Mouse (Mus musculus) midbrain, embryonic 12.5 days (tissue): Measurements from ENCODE around the gene Moxd1. TPM values are rescaled to one million over a fixed set of nuclear protein-coding genes. Genes with fewer than 3 reads are reported as not detected.

Experiments
- ATAC-seq: fragments of 200-750 bp; cut with Nextera tagmentation; 2 replicates; pipeline ENCODE4 v1.8.0; 2017; ENCODE audit warnings: low read depth, moderate TSS enrichment, moderate library complexity; ENCODE audit not compliant: low FRiP score
- H3K27ac ChIP-seq: fragments of 300-500 bp; sonication (generic); replicated peaks from 2 replicates; pipeline ENCODE4 v1.5.1; 2016; ENCODE audit warnings: mild to moderate bottlenecking
- H3K27me3 ChIP-seq: fragments of 300-500 bp; sonication (generic); 2 replicates; pipeline ENCODE4 v1.6.1; 2016; ENCODE audit warnings: mild to moderate bottlenecking
- H3K36me3 ChIP-seq: fragments of 300-500 bp; sonication (generic); 2 replicates; pipeline ENCODE4 v1.6.1; 2016
- H3K4me1 ChIP-seq: fragments of 300-500 bp; sonication (generic); 2 replicates; pipeline ENCODE4 v1.6.1; 2016
- H3K4me2 ChIP-seq: fragments of 300-500 bp; sonication (generic); replicated peaks from 2 replicates; pipeline ENCODE4 v1.6.1; 2016; ENCODE audit warnings: mild to moderate bottlenecking, moderate library complexity
- H3K4me3 ChIP-seq: fragments of 300-500 bp; sonication (generic); 2 replicates; pipeline ENCODE4 v1.5.1; 2016; ENCODE audit warnings: mild to moderate bottlenecking
- H3K9ac ChIP-seq: fragments of 300-500 bp; sonication (generic); replicated peaks from 2 replicates; pipeline ENCODE4 v1.6.1; 2016; ENCODE audit warnings: mild to moderate bottlenecking, moderate library complexity
- H3K9me3 ChIP-seq: fragments of 300-500 bp; sonication (generic); 2 replicates; pipeline ENCODE4 v1.6.1; 2016; ENCODE audit warnings: mild to moderate bottlenecking
- WGBS: fragments of 180-500 bp; shearing (Covaris S2); methylation state at CpG from one replicate; pipeline ENCODE4 v1.1.7; 2016; 5-methylcytosine and 5-hydroxymethylcytosine counted together
- polyA plus RNA-seq: library from polyadenylated mRNA; unstranded; fragments of >200 nt; fragmentation: Nextera tagmentation; extraction: Ambion mirVana; gene quantifications from 2 replicates; pipeline ENCODE4 v1.2.1, GENCODE M21; 2016

Gene Moxd1
- polyA plus RNA-seq, 1 experiment from 2014 or later = 2.0 TPM

DNA sequence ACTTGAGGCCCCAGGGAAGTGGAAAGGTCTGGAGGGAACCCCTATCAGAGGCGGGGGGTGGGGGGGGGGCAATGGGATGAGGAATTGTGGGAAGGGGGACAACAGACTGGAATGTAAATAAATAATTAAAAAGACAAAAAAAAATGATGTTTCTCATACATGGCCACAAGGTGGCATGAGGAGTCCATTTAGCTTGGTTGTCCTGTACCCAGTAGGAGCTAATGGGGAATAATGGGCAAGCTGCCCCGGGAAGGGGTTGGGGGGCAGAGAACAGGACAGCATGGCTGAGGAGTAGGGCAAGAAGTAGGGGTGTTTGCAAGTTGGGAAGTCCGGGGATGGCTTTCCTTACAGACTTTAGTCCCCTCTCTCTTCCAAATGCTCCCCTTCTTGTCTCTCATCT is 109.5 kb downstream of the Moxd1 start:
- Histone ChIP-seq H3K9me3 (no peaks in the 10 kb centered on the region), H3K4me3 (no peak overlapping the region), H3K27ac (no peak overlapping the region), H3K4me2 (no peak overlapping the region), H3K36me3 (no peaks in the 10 kb centered on the region), H3K27me3 (no peaks in the 10 kb centered on the region), H3K4me1 (no peaks in the 10 kb centered on the region), H3K9ac (no peak overlapping the region)
- 44% methylated on average over 3 of the region's 3 CpGs for WGBS
- no peak for ATAC-seq

- Histone ChIP-seq H3K4me3 (no peak overlapping the region), H3K9me3 (no peaks in the 10 kb centered on the region), H3K27me3 (no peaks in the 10 kb centered on the region), H3K27ac (no peak overlapping the region), H3K4me2 (no peak overlapping the region), H3K9ac (no peak overlapping the region), H3K36me3 (no peaks in the 10 kb centered on the region), H3K4me1 (no peaks in the 10 kb centered on the region)
- WGBS = 85% methylated on average over 10 of the region's 10 CpGs
- ATAC-seq = no peak
Measured at GRCm38 (mm10) chr10:24339593-24340143, 116.4 kb downstream of the Moxd1 start.

GRCm38 (mm10) chr10:24340551-24341213 is 117.4 kb downstream of the Moxd1 start:
- WGBS = 70% methylated on average over 1 of the region's 1 CpGs
- H3K9me3 ChIP-seq = no peaks in the 10 kb centered on the region
- no peak overlapping the region for H3K4me3 ChIP-seq
- no peaks in the 10 kb centered on the region for H3K27me3 ChIP-seq
- H3K4me2 ChIP-seq = no peak overlapping the region
- ATAC-seq = no peak
- H3K36me3 ChIP-seq = no peaks in the 10 kb centered on the region
- H3K27ac ChIP-seq = no peak overlapping the region
- H3K9ac ChIP-seq = no peak overlapping the region
- no peaks in the 10 kb centered on the region for H3K4me1 ChIP-seq

DNA sequence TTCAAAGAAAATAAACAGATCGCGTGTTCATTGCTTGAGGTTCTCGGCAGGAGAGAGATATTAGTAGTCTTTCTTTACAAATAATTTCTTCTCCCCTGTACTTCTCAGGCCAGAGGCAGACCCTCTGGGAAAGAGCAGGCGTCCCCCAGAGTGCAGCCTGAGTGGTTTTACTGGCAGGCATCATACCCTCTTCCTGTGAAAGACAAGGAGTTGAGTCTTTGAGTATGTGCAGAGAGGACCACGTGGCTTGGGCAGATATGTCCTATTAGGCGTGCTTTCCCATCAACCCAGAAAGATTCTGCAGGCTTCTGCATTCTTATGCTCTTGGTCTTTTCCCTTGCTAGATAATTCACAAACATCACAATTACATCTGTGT is 117.9 kb downstream of the Moxd1 start:
- Histone ChIP-seq H3K4me2 (no peak overlapping the region), H3K36me3 (no peaks in the 10 kb centered on the region), H3K9me3 (no peaks in the 10 kb centered on the region), H3K4me1 (no peaks in the 10 kb centered on the region), H3K27ac (no peak overlapping the region), H3K27me3 (no peaks in the 10 kb centered on the region), H3K4me3 (no peak overlapping the region), H3K9ac (no peak overlapping the region)
- WGBS = 78% methylated on average over 6 of the region's 6 CpGs
- ATAC-seq = no peak

DNA sequence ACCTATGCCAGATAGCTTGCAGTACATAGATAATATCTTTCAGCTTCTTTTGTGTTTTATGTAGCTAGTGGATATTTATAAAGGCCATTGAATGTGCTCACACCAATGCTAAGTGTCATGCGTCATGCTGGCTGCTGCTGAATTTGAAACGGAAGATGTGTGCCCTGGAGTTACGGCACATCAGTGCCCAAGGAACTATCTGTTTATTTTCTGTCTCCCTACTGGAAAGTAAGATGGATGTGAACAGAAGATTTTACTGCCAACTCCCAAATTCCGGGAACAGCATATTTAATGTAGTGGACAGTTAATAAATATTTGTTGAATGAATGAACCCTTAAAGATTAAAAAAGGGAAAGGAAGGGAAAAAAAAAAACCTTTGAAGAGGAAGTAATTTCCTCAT is 119.8 kb downstream of the Moxd1 start:
- H3K27ac ChIP-seq = no peak overlapping the region
- no peaks in the 10 kb centered on the region for H3K27me3 ChIP-seq
- H3K4me3 ChIP-seq = no peak overlapping the region
- H3K4me1 ChIP-seq = no peaks in the 10 kb centered on the region
- no peaks in the 10 kb centered on the region for H3K36me3 ChIP-seq
- H3K4me2 ChIP-seq = no peak overlapping the region
- no peak overlapping the region for H3K9ac ChIP-seq
- no peak for ATAC-seq
- no peaks in the 10 kb centered on the region for H3K9me3 ChIP-seq
- 83% methylated on average over 4 of the region's 4 CpGs for WGBS

Other genes starting within 250 kb of the Moxd1 start
- gene Taar6, start 237.9 kb upstream of the Moxd1 start, polyA plus RNA-seq = not detected in 2 replicates
- not detected in 2 replicates for gene Taar7a, start 230.0 kb upstream of the Moxd1 start, polyA plus RNA-seq
- not detected in 2 replicates for gene Taar7b, start 223.6 kb upstream of the Moxd1 start, polyA plus RNA-seq
- gene Taar7d, start 196.3 kb upstream of the Moxd1 start, polyA plus RNA-seq = not detected in 2 replicates
- gene Taar7e, start 185.9 kb upstream of the Moxd1 start, polyA plus RNA-seq = not detected in 2 replicates
- gene Taar7f, start 174.0 kb upstream of the Moxd1 start, polyA plus RNA-seq = not detected in 2 replicates
- gene Taar8a, start 147.0 kb upstream of the Moxd1 start, polyA plus RNA-seq = not detected in 2 replicates
- not detected in 2 replicates for gene Taar8b, start 131.2 kb upstream of the Moxd1 start, polyA plus RNA-seq
- not detected in 2 replicates for gene Taar8c, start 121.6 kb upstream of the Moxd1 start, polyA plus RNA-seq
- not detected in 2 replicates for gene Taar9, start 114.0 kb upstream of the Moxd1 start, polyA plus RNA-seq
- gene Stx7, start 74.2 kb upstream of the Moxd1 start, polyA plus RNA-seq = 113 and 130 TPM in 2 replicates